12 mouse cellular contexts compared by ENCODE assay signal in the genomic region with DNA sequence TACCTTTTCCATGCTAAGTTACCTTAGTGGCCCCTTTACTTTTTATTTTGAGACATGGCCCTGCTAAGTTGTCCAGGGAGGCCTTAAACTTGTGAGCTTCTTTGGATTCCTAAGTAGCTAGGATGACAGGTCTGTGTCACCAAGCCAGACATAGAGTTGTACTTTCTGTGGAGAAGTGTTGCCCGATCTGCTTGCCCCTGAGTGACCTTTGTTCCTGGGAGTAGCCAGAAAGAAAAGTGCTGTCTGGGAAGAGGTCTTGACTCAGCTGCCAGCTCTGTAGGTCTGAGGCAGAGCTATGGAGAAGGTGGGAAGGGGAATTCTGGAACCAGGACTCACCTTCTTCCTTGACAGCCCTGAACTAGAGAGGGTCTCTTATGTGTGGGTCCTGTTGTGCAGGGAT. TPM values are rescaled to one million over a fixed set of nuclear protein-coding genes. Genes with fewer than 3 reads are reported as not detected.
DNase-seq lines count a peak whose midpoint lies in the region; ATAC-seq and TF ChIP-seq lines count a peak whose summit lies in the region.
"Had no signal": no experiment of that assay in that cellular context is flagged by ENCODE, and none has a peak within 500 bp of the region (broad histone marks: within the 10 kb centered on the region; RNA-seq: fewer than 3 reads in every experiment).

No protein-coding gene starts in this region.

- no peak overlapping the region for H3K4me2 ChIP-seq in forebrain, embryonic 12.5 days
- no peak overlapping the region for H3K4me2 ChIP-seq in forebrain, embryonic 15.5 days (replicated peaks)
- no peak overlapping the region for H3K4me2 ChIP-seq in neural tube, embryonic 14.5 days (ENCODE audit: low read depth, low read length)
- no peak overlapping the region for H3K4me2 ChIP-seq in neural tube, embryonic 15.5 days
- H3K4me2 ChIP-seq in stomach, postnatal 0 days (replicated peaks; ENCODE audit: low read depth), result no peak overlapping the region

- 0 out of 2 replicates have a peak overlapping the region, but pooled peaks have one; percentile 19 for H3K27ac ChIP-seq in forebrain, embryonic 12.5 days
- no peak overlapping the region for H3K27ac ChIP-seq in forebrain, embryonic 15.5 days (replicated peaks)
- H3K27ac ChIP-seq in neural tube, embryonic 14.5 days (ENCODE audit: low read depth, low read length), result 0 out of 2 replicates have a peak overlapping the region, but pooled peaks have one; percentile 5
- H3K27ac ChIP-seq in neural tube, embryonic 15.5 days (replicated peaks), result no peak overlapping the region
- H3K27ac ChIP-seq in stomach, postnatal 0 days (replicated peaks), result peak overlapping the region; percentile 40; the same call in 1 of the 2 replicates

- ATAC-seq in forebrain, embryonic 12.5 days (ENCODE audit: low FRiP score), result no peak
- ATAC-seq in forebrain, embryonic 15.5 days (replicated peaks), result no peak
- ATAC-seq in neural tube, embryonic 14.5 days (ENCODE audit: low read depth), result no peak
- no peak for ATAC-seq in neural tube, embryonic 15.5 days (ENCODE audit: low FRiP score)
- ATAC-seq in stomach, postnatal 0 days (ENCODE audit: low FRiP score, low TSS enrichment), result no peak
- ATAC-seq: forebrain, embryonic 14.5 days had no signal

- H3K4me1 ChIP-seq in forebrain, embryonic 12.5 days, result peaks cover 58% of the 10 kb centered on the region
- peaks cover 60% of the 10 kb centered on the region for H3K4me1 ChIP-seq in forebrain, embryonic 15.5 days
- H3K4me1 ChIP-seq in neural tube, embryonic 14.5 days (ENCODE audit: control insufficient read depth, insufficient read depth, low read length), result peaks cover 33% of the 10 kb centered on the region
- H3K4me1 ChIP-seq in neural tube, embryonic 15.5 days, result peaks cover 74% of the 10 kb centered on the region
- peaks cover 8% of the 10 kb centered on the region; the same call in 1 of the 2 replicates for H3K4me1 ChIP-seq in stomach, postnatal 0 days (replicated peaks; ENCODE audit: control insufficient read depth, insufficient read depth)

- no peak overlapping the region for H3K9ac ChIP-seq in forebrain, embryonic 12.5 days
- H3K9ac ChIP-seq in forebrain, embryonic 15.5 days (replicated peaks), result no peak overlapping the region
- H3K9ac ChIP-seq in neural tube, embryonic 14.5 days (replicated peaks; ENCODE audit: low read depth, low read length), result no peak overlapping the region
- H3K9ac ChIP-seq in neural tube, embryonic 15.5 days (replicated peaks), result no peak overlapping the region
- H3K9ac ChIP-seq in stomach, postnatal 0 days (ENCODE audit: low read length), result peak overlapping the region; percentile 27; the same call in 1 of the 2 replicates

- no peaks in the 10 kb centered on the region for H3K27me3 ChIP-seq in forebrain, embryonic 12.5 days
- H3K27me3 ChIP-seq in forebrain, embryonic 15.5 days, result no peaks in the 10 kb centered on the region
- H3K27me3 ChIP-seq in neural tube, embryonic 14.5 days (ENCODE audit: control insufficient read depth, insufficient read depth, low read length), result no peaks in the 10 kb centered on the region
- no peaks in the 10 kb centered on the region for H3K27me3 ChIP-seq in neural tube, embryonic 15.5 days (replicated peaks)
- H3K27me3 ChIP-seq in stomach, postnatal 0 days (ENCODE audit: control insufficient read depth, insufficient read depth, low read length), result no peaks in the 10 kb centered on the region

- no peak for TF ChIP-seq CTCF in stomach, postnatal 0 days (IDR thresholded peaks at IDR 0.05; ENCODE audit: low read depth)

- peak; percentile 37 for DNase-seq in kidney, adult 18-20 months
- DNase-seq in kidney, postnatal 4 days, result no peak
- no peak for DNase-seq in stomach, postnatal 0 days (ENCODE audit: low spot score)
- DNase-seq in adrenal gland, postnatal 25 days, result no peak
- DNase-seq: lung, postnatal 14 days had no signal

- no peaks in the 10 kb centered on the region for H3K9me3 ChIP-seq in forebrain, embryonic 12.5 days
- H3K9me3 ChIP-seq in forebrain, embryonic 15.5 days, result no peaks in the 10 kb centered on the region
- H3K9me3 ChIP-seq in neural tube, embryonic 14.5 days (ENCODE audit: control insufficient read depth, low read length), result no peaks in the 10 kb centered on the region
- H3K9me3 ChIP-seq in neural tube, embryonic 15.5 days (replicated peaks), result no peaks in the 10 kb centered on the region
- no peaks in the 10 kb centered on the region for H3K9me3 ChIP-seq in stomach, postnatal 0 days (ENCODE audit: control insufficient read depth, low read length)
- H3K9me3 ChIP-seq: G1E had no signal

- 0 out of 2 replicates have a peak, but pooled peaks cover 1% of the 10 kb centered on the region for H3K36me3 ChIP-seq in forebrain, embryonic 12.5 days (replicated peaks)
- H3K36me3 ChIP-seq in forebrain, embryonic 15.5 days, result no peaks in the 10 kb centered on the region
- no peaks in the 10 kb centered on the region for H3K36me3 ChIP-seq in neural tube, embryonic 14.5 days (ENCODE audit: control insufficient read depth, insufficient read depth, low read length)
- H3K36me3 ChIP-seq in neural tube, embryonic 15.5 days, result no peaks in the 10 kb centered on the region
- no peaks in the 10 kb centered on the region for H3K36me3 ChIP-seq in stomach, postnatal 0 days (ENCODE audit: control insufficient read depth, insufficient read depth, low read length)

- H3K4me3 ChIP-seq in forebrain, embryonic 12.5 days (replicated peaks), result no peak overlapping the region
- H3K4me3 ChIP-seq in forebrain, embryonic 15.5 days, result no peak overlapping the region
- H3K4me3 ChIP-seq in neural tube, embryonic 14.5 days (ENCODE audit: low read depth, low read length), result no peak overlapping the region
- H3K4me3 ChIP-seq in neural tube, embryonic 15.5 days (replicated peaks), result no peak overlapping the region
- H3K4me3 ChIP-seq in stomach, postnatal 0 days (ENCODE audit: low read depth, low read length), result no peak overlapping the region

- TF ChIP-seq EP300 in stomach, postnatal 0 days (optimal IDR thresholded peaks at IDR 0.05), result no peak

- 58% methylated on average over 1 of the region's 1 CpGs for WGBS in forebrain, embryonic 12.5 days
- 74% methylated on average over 1 of the region's 1 CpGs for WGBS in forebrain, embryonic 15.5 days
- 61% methylated on average over 1 of the region's 1 CpGs for WGBS in neural tube, embryonic 14.5 days
- WGBS in neural tube, embryonic 15.5 days, result 42% methylated on average over 1 of the region's 1 CpGs
- WGBS in stomach, postnatal 0 days, result 13% methylated on average over 1 of the region's 1 CpGs

RNA-seq across cellular contexts. Expression of a gene that starts 2.5 kb away (rescaled TPM):
- 8.4 and 9.2 TPM in 2 replicates for polyA plus RNA-seq in forebrain, embryonic 12.5 days (2016; fragmentation: Nextera tagmentation; extraction: Ambion mirVana)
- polyA plus RNA-seq in forebrain, embryonic 15.5 days (2015; fragmentation: Nextera tagmentation; extraction: Ambion mirVana), result 9.1 and 9.5 TPM in 2 replicates
- polyA plus RNA-seq in neural tube, embryonic 14.5 days (2014; fragmentation: Nextera tagmentation; extraction: Ambion mirVana), result 10.1 and 12.8 TPM in 2 replicates
- polyA plus RNA-seq in neural tube, embryonic 15.5 days (2015; fragmentation: Nextera tagmentation; extraction: Ambion mirVana), result 8.7 and 9.5 TPM in 2 replicates
- 2.7 and 3.0 TPM in 2 replicates for polyA plus RNA-seq in stomach, postnatal 0 days (2015; fragmentation: Nextera tagmentation; extraction: Ambion mirVana)
- total RNA-seq in adrenal gland, postnatal 25 days (2021), result 23.1 and 26.1 TPM in 2 replicates

RNA-seq across cellular contexts. Expression of a gene that starts 4.2 kb away (rescaled TPM):
- 2.2 and 2.4 TPM in 2 replicates for polyA plus RNA-seq in forebrain, embryonic 12.5 days (2016; fragmentation: Nextera tagmentation; extraction: Ambion mirVana)
- 1.2 and 1.3 TPM in 2 replicates for polyA plus RNA-seq in forebrain, embryonic 15.5 days (2015; fragmentation: Nextera tagmentation; extraction: Ambion mirVana)
- polyA plus RNA-seq in neural tube, embryonic 14.5 days (2014; fragmentation: Nextera tagmentation; extraction: Ambion mirVana), result 1.8 and 2.2 TPM in 2 replicates
- 1.4 and 1.8 TPM in 2 replicates for polyA plus RNA-seq in neural tube, embryonic 15.5 days (2015; fragmentation: Nextera tagmentation; extraction: Ambion mirVana)
- polyA plus RNA-seq in stomach, postnatal 0 days (2015; fragmentation: Nextera tagmentation; extraction: Ambion mirVana), result 0.96 and 1.2 TPM in 2 replicates
- total RNA-seq in adrenal gland, postnatal 25 days (2021), result 2.8 and 3.5 TPM in 2 replicates

RNA-seq across cellular contexts. Expression of a gene that starts 24.4 kb away (rescaled TPM):
- polyA plus RNA-seq in forebrain, embryonic 12.5 days (2016; fragmentation: Nextera tagmentation; extraction: Ambion mirVana), result not detected in 2 replicates
- not detected in 2 replicates for polyA plus RNA-seq in forebrain, embryonic 15.5 days (2015; fragmentation: Nextera tagmentation; extraction: Ambion mirVana)
- polyA plus RNA-seq in neural tube, embryonic 14.5 days (2014; fragmentation: Nextera tagmentation; extraction: Ambion mirVana), result 0.82 and 0.91 TPM in 2 replicates
- polyA plus RNA-seq in neural tube, embryonic 15.5 days (2015; fragmentation: Nextera tagmentation; extraction: Ambion mirVana), result 1.0 and 1.4 TPM in 2 replicates
- polyA plus RNA-seq in stomach, postnatal 0 days (2015; fragmentation: Nextera tagmentation; extraction: Ambion mirVana), result 0.17 TPM in 1 of 2 replicates, not detected in the other
- total RNA-seq in adrenal gland, postnatal 25 days (2021), result not detected in 2 replicates
- total RNA-seq: G1E; hematopoietic stem cell, adult 5-6 weeks had no signal
- polyA plus RNA-seq: forebrain, embryonic 14.5 days; G1E had no signal

RNA-seq across cellular contexts. Expression of a gene that starts 26.8 kb away (rescaled TPM):
- 0.09 and 0.24 TPM in 2 replicates for polyA plus RNA-seq in forebrain, embryonic 12.5 days (2016; fragmentation: Nextera tagmentation; extraction: Ambion mirVana)
- 0.41 and 0.68 TPM in 2 replicates for polyA plus RNA-seq in forebrain, embryonic 15.5 days (2015; fragmentation: Nextera tagmentation; extraction: Ambion mirVana)
- 0.43 and 0.45 TPM in 2 replicates for polyA plus RNA-seq in neural tube, embryonic 14.5 days (2014; fragmentation: Nextera tagmentation; extraction: Ambion mirVana)
- 0.37 and 1.7 TPM in 2 replicates for polyA plus RNA-seq in neural tube, embryonic 15.5 days (2015; fragmentation: Nextera tagmentation; extraction: Ambion mirVana)
- 0.40 and 0.44 TPM in 2 replicates for polyA plus RNA-seq in stomach, postnatal 0 days (2015; fragmentation: Nextera tagmentation; extraction: Ambion mirVana)
- total RNA-seq in adrenal gland, postnatal 25 days (2021), result 2.5 and 3.6 TPM in 2 replicates
- total RNA-seq: G1E had no signal
- polyA plus RNA-seq: G1E had no signal

RNA-seq across cellular contexts. Expression of a gene that starts 35.4 kb away (rescaled TPM):
- polyA plus RNA-seq in forebrain, embryonic 12.5 days (2016; fragmentation: Nextera tagmentation; extraction: Ambion mirVana), result 18.7 and 19.4 TPM in 2 replicates
- 17.8 and 19.3 TPM in 2 replicates for polyA plus RNA-seq in forebrain, embryonic 15.5 days (2015; fragmentation: Nextera tagmentation; extraction: Ambion mirVana)
- 16.5 and 19.0 TPM in 2 replicates for polyA plus RNA-seq in neural tube, embryonic 14.5 days (2014; fragmentation: Nextera tagmentation; extraction: Ambion mirVana)
- 18.5 and 21.6 TPM in 2 replicates for polyA plus RNA-seq in neural tube, embryonic 15.5 days (2015; fragmentation: Nextera tagmentation; extraction: Ambion mirVana)
- polyA plus RNA-seq in stomach, postnatal 0 days (2015; fragmentation: Nextera tagmentation; extraction: Ambion mirVana), result 4.1 and 4.4 TPM in 2 replicates
- total RNA-seq in adrenal gland, postnatal 25 days (2021), result 21.2 and 24.5 TPM in 2 replicates

Comparison
In these comparisons a context has a peak if more than half of its experiments do, and no peak if none do; other contexts are left out.
1. H3K27ac ChIP-seq: peak in forebrain, embryonic 12.5 days (single experiment), neural tube, embryonic 14.5 days (single experiment) and stomach, postnatal 0 days (single experiment); none in forebrain, embryonic 15.5 days (single experiment) and neural tube, embryonic 15.5 days (single experiment).